Mouse (Mus musculus) gastrocnemius, postnatal 25 days (tissue): Measurements from ENCODE around the gene Zfp871. TPM values are rescaled to one million over a fixed set of nuclear protein-coding genes. Genes with fewer than 3 reads are reported as not detected.
"Not testable (repeated sequence)": the region's sequence is repeated elsewhere in the genome, so short reads cannot be mapped to it uniquely, and the experiment has no call there.

Experiments used
- DNase-seq: peaks from one replicate; pipeline ENCODE4 v3.0.0; 2022
- total RNA-seq, 2 experiments: library from RNA; stranded (reverse); gene quantifications; 1 replicate in 1 of 2; 2 replicates in 1 of 2; pipeline ENCODE4 v1.2.3; 2021

The Zfp871 gene
- total RNA-seq, 2 experiments from 2014 or later, result 16.5 to 17.9 TPM

GRCm38 (mm10) chr17:32738406-32738805 lies 49.7 kb downstream of the Zfp871 start:
- DNase-seq, result no peak

GRCm38 (mm10) chr17:32729029-32729428 lies 59.1 kb downstream of the Zfp871 start:
- DNase-seq, result no peak

GRCm38 (mm10) chr17:32726360-32726759 lies 61.7 kb downstream of the Zfp871 start:
- not testable (repeated sequence) for DNase-seq

GRCm38 (mm10) chr17:32722771-32723170 lies 65.3 kb downstream of the Zfp871 start:
- DNase-seq, result no peak

- DNase-seq, result not testable (repeated sequence)
Observed at GRCm38 (mm10) chr17:32722151-32722550, 65.9 kb downstream of the Zfp871 start.

Other genes starting within 250 kb of the Zfp871 start
- gene Cyp4f37, start 167.0 kb downstream of the Zfp871 start, total RNA-seq, result not detected
- gene Cyp4f40, start 129.4 kb downstream of the Zfp871 start, total RNA-seq, result not detected
- gene Cyp4f15, start 102.7 kb downstream of the Zfp871 start, total RNA-seq, result not detected
- gene Zfp811, start 21.6 kb upstream of the Zfp871 start, total RNA-seq, result under 1 TPM; 0.23 to 0.32 TPM
- 1 to 10 TPM; 5.3 to 5.4 TPM for gene Zfp799, start 42.0 kb upstream of the Zfp871 start, total RNA-seq
- gene Zfp870, start 103.4 kb upstream of the Zfp871 start, total RNA-seq, result 1 to 10 TPM; 6.1 to 7.2 TPM
- gene Cyp4f14, start 129.1 kb upstream of the Zfp871 start, total RNA-seq, result under 1 TPM; 0.18 to 0.29 TPM
- gene Cyp4f13, start 159.1 kb upstream of the Zfp871 start, total RNA-seq, result 1 to 10 TPM; 7.8 to 8.2 TPM
- 1 to 10 TPM in 1 of 2 experiments, under 1 TPM in 1; 0.87 to 1.1 TPM for gene Zfp472, start 177.5 kb upstream of the Zfp871 start, total RNA-seq
- gene Zfp952, start 204.8 kb upstream of the Zfp871 start, total RNA-seq, result 1 to 10 TPM; 3.4 to 4.6 TPM
- 1 to 10 TPM; 1.7 to 2.8 TPM for gene Zfp763, start 245.1 kb upstream of the Zfp871 start, total RNA-seq